Mouse (Mus musculus) ES-E14 (cell line): Measurements from ENCODE around the gene Efhc2. TPM values are rescaled to one million over a fixed set of nuclear protein-coding genes. Genes with fewer than 3 reads are reported as not detected.

ENCODE experiments used
- DNase-seq: peaks from one replicate; pipeline ENCODE4 v3.0.0-alpha.2; 2013; ENCODE audit warnings: low read depth, low spot score
- H3K27ac ChIP-seq: 2 replicates; pipeline ENCODE4 v1.5.1; 2012; ENCODE audit warnings: low read depth, mild to moderate bottlenecking, low read length, moderate library complexity, mixed read lengths; ENCODE audit not compliant: poor library complexity, insufficient read depth, severe bottlenecking
- H3K36me3 ChIP-seq: 2 replicates; pipeline ENCODE4 v1.6.1; 2012; ENCODE audit warnings: mild to moderate bottlenecking, low read length, moderate library complexity, mixed read lengths; ENCODE audit not compliant: control insufficient read depth, poor library complexity, insufficient read depth, severe bottlenecking
- H3K4me1 ChIP-seq, 2 experiments: fragments of 150-350 bp in 1 of 2; sonication (generic) in 1 of 2; 2 replicates each; pipeline ENCODE4 v1.6.1; 2012; ENCODE audit warnings: low read length in 2 of 2, mild to moderate bottlenecking in 1 of 2, mixed read lengths in 1 of 2; ENCODE audit not compliant: control insufficient read depth in 2 of 2, insufficient read depth in 2 of 2, poor library complexity in 1 of 2
- H3K4me3 ChIP-seq, 2 experiments: fragments of 150-350 bp in 1 of 2; sonication (generic) in 1 of 2; 2 replicates each; pipeline ENCODE4 v1.5.1; 2012; ENCODE audit warnings: low read length in 2 of 2, low read depth in 1 of 2, mild to moderate bottlenecking in 1 of 2, mixed read lengths in 1 of 2; ENCODE audit not compliant: insufficient read depth in 1 of 2, poor library complexity in 1 of 2, severe bottlenecking in 1 of 2
- H3K9ac ChIP-seq: 2 replicates; pipeline ENCODE4 v1.6.1; 2012; ENCODE audit warnings: low read depth, mild to moderate bottlenecking, low read length, mixed read lengths; ENCODE audit not compliant: poor library complexity, insufficient read depth, severe bottlenecking
- H3K9me3 ChIP-seq: fragments of 150-350 bp; sonication (generic); 2 replicates; pipeline ENCODE4 v1.6.1; 2012; ENCODE audit warnings: low read depth, mild to moderate bottlenecking, low read length; ENCODE audit not compliant: control insufficient read depth, insufficient read depth
- CHD2 ChIP-seq: IDR thresholded peaks from 2 replicates; pipeline ENCODE4 v1.6.1; 2014; ENCODE audit warnings: mild to moderate bottlenecking, low read depth, low read length, inconsistent platforms
- HCFC1 ChIP-seq: IDR thresholded peaks from 2 replicates; pipeline ENCODE4 v1.6.1; 2012; ENCODE audit warnings: low read length, inconsistent platforms, borderline replicate concordance; ENCODE audit not compliant: insufficient read depth
- MAFK ChIP-seq: IDR thresholded peaks from 2 replicates; pipeline ENCODE4 v1.6.1; 2014; ENCODE audit warnings: mild to moderate bottlenecking, low read depth, low read length, inconsistent platforms; ENCODE audit not compliant: insufficient read depth
- ZC3H11A ChIP-seq: IDR thresholded peaks from 2 replicates; pipeline ENCODE4 v1.6.1; 2012; ENCODE audit warnings: low read depth, mild to moderate bottlenecking, inconsistent platforms, low read length, borderline replicate concordance
- ZNF384 ChIP-seq: IDR thresholded peaks from 2 replicates; pipeline ENCODE4 v1.6.1; 2012; ENCODE audit warnings: low read depth, low read length, inconsistent platforms
- in situ Hi-C, 2 experiments: fragments of 600-800 bp; cut with MboI; formaldehyde crosslinking; loops; one replicate each; pipeline ENCODE4 v1.15.1; 2025; ENCODE audit warnings: low sequenced_read_pairs in 2 of 2, inconsistent platforms in 1 of 2; ENCODE audit not compliant: unreplicated experiment in 2 of 2
- total RNA-seq: library from RNA; depleted of rRNA; stranded (reverse); fragments of 300-350 nt; gene quantifications from 2 replicates; pipeline ENCODE4 v1.2.3, GENCODE M21; 2012

Efhc2 gene
- total RNA-seq, 1 experiment = 5.2 TPM

- H3K9me3 ChIP-seq = no peaks in the 10 kb centered on the region
- H3K4me3 ChIP-seq = no peak overlapping the region
- no peaks in the 10 kb centered on the region for H3K4me1 ChIP-seq
- H3K27ac ChIP-seq = no peak overlapping the region
- TF ChIP-seq CHD2 = no peak
- no peaks in the 10 kb centered on the region for H3K36me3 ChIP-seq
- no peak overlapping the region for H3K9ac ChIP-seq
- in situ Hi-C loops = no loop called here
- no peak for DNase-seq
Observed at GRCm38 (mm10) chrX:17217451-17217850, 101.7 kb downstream of the Efhc2 start.

- Histone ChIP-seq H3K9ac (no peak overlapping the region), H3K36me3 (no peaks in the 10 kb centered on the region), H3K4me1 (no peaks in the 10 kb centered on the region), H3K4me3 (no peak overlapping the region), H3K9me3 (no peaks in the 10 kb centered on the region), H3K27ac (no peak overlapping the region)
- TF ChIP-seq MAFK = no peak
- TF ChIP-seq CHD2 = no peak
- no peak for TF ChIP-seq ZC3H11A
- TF ChIP-seq HCFC1 = no peak
- no peak for TF ChIP-seq ZNF384
- no peak for DNase-seq
- in situ Hi-C loops = no loop called here
Observed at GRCm38 (mm10) chrX:17213515-17213914, 105.7 kb downstream of the Efhc2 start.

- H3K9me3 ChIP-seq = no peaks in the 10 kb centered on the region
- no peaks in the 10 kb centered on the region for H3K4me1 ChIP-seq
- H3K9ac ChIP-seq = no peak overlapping the region
- no peak overlapping the region for H3K4me3 ChIP-seq
- TF ChIP-seq ZNF384 = no peak
- TF ChIP-seq MAFK = no peak
- TF ChIP-seq HCFC1 = no peak
- TF ChIP-seq ZC3H11A = no peak
- no peak for TF ChIP-seq CHD2
- H3K27ac ChIP-seq = no peak overlapping the region
- no peaks in the 10 kb centered on the region for H3K36me3 ChIP-seq
- no peak for DNase-seq
- in situ Hi-C loops = no loop called here
Observed at GRCm38 (mm10) chrX:17175748-17176147, 143.4 kb downstream of the Efhc2 start.

- Histone ChIP-seq H3K27ac (no peak overlapping the region), H3K4me1 (no peaks in the 10 kb centered on the region), H3K9ac (no peak overlapping the region), H3K36me3 (no peaks in the 10 kb centered on the region), H3K9me3 (no peaks in the 10 kb centered on the region), H3K4me3 (no peak overlapping the region)
- in situ Hi-C loops = loop anchor here in 1 of 2 experiments (25.0 kb wide), 1 partner anchor 278 kb away; no protein-coding TSS in a partner anchor
- no peak for TF ChIP-seq HCFC1
- no peak for TF ChIP-seq CHD2
- no peak for TF ChIP-seq MAFK
- TF ChIP-seq ZNF384 = no peak
- TF ChIP-seq ZC3H11A = no peak
- DNase-seq = no peak
Observed at GRCm38 (mm10) chrX:17165638-17166037, 153.5 kb downstream of the Efhc2 start.
